Mouse (Mus musculus): ENCODE measurements around the gene Lrrc8d.

DNA sequence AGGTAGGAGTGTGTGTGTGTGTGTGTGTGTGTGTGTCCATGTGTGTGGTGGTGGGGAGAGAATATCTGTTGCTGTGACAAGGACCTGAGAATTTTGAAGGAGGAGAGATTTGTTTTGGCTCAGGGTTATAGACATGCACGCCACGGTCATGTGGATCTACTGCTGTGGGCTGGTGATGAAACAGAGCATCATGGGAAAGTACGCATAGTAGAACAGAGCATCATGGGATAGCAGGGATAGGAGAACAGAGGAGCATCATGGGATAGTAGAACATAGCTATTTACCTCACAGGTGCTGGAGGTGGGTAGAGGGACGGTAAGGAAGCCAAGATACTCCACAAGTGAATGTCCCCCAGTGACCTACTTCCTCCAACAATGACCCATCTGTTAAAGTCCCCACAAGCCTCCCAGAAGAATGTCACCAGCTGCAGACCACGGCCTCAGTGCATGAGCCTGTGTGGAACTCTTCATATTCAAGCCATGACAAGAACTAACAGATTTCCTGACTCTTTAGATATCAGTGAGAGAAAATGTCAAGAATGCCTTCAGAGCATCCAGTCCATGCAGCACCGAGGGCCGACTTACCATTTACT is 5.3 kb upstream of the Lrrc8d start:
- TF ChIP-seq CTCF (IDR thresholded peaks at IDR 0.05; ENCODE audit: low read depth, low read length), result no peak
- no peak for TF ChIP-seq POLR2A (IDR thresholded peaks at IDR 0.05; ENCODE audit: insufficient read depth, low read length)

Data from ES-Bruce4 (cell line).